Mouse (Mus musculus): ENCODE results near the gene Cyp19a1. TPM values are rescaled to one million over a fixed set of nuclear protein-coding genes. Genes with fewer than 3 reads are reported as not detected.

Gene Cyp19a1
- polyA plus RNA-seq, 1 experiment, result not detected

DNA sequence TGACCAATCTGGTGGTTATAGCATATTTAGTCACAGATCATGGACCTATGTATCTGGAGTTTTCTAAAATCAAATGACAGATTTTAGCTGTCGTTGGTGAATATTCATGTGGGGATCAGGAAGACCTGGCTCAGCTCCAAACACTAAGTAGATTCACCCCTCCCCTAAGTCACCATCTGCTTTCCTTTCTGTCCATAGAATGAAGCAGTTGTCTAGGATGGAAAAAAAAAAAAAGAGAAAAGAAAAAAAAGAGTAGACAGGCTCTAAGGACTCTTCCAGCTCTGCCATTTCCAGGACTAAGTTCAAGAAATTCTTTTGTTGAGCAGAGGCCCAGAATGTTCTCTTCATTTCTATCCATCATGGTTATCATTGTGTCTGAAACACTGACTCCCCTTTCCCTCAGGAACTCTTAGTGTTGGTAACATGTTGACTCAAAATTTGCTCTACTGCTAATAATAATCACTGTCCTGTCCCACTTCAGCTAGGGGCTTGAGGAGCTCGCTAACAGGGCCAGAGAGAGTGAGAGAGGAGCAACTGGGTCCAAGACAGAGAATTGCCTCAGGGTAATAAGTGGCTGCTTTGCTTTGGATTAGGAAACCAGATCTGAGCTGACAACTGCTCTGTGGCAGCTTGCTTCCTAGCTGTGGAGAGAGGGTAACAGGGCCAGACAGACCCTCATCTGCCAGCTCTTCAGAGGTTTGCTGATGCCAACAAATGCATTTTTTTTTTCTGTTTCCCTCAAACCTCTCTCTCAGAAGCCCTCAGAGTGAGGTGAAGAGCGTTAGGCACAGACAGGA, 22.8 kb downstream of the Cyp19a1 start:
- no peaks in the 10 kb centered on the region for H3K36me3 ChIP-seq (ENCODE audit: control insufficient read depth, insufficient read depth, low read length)
- no peak for DNase-seq (ENCODE audit: low read depth in 1 of 2, low spot score in 2 of 2)
- H3K27ac ChIP-seq (ENCODE audit: insufficient read depth, low read length), result no peak overlapping the region
- H3K4me3 ChIP-seq (ENCODE audit: extremely low read depth, insufficient read depth, insufficient read length), result no peak overlapping the region
- H3K27me3 ChIP-seq (ENCODE audit: control insufficient read depth, insufficient read depth, low read length), result no peaks in the 10 kb centered on the region
- TF ChIP-seq CTCF (IDR thresholded peaks at IDR 0.05; ENCODE audit: extremely low read depth, insufficient read depth, insufficient read length, insufficient replicate concordance) (no peak), POLR2A (IDR thresholded peaks at IDR 0.05; ENCODE audit: low read depth, low read length) (no peak)
- WGBS, result 77% methylated on average over 3 of the region's 3 CpGs
- H3K4me1 ChIP-seq (ENCODE audit: control insufficient read depth, insufficient read depth, insufficient read length), result no peaks in the 10 kb centered on the region

DNA sequence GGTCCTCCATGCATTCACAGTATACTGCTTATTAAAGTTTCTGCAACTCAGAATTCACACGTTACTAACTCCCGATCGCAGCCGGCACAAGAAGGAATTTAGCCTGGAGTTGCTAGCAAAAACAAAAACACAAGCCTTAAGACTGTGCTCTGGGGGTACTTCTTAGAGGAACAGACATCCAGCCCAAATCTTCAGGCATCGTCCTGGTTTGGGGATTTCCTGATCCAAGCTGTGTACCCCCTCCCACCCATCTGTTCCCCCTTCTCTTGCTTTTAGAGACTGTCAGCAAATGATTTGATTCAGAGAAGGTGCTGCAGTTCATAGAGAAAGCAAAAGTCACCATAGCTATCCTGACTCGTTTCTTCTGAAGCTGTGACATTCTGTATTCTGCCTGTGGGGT, 40.3 kb downstream of the Cyp19a1 start:
- Histone ChIP-seq H3K36me3 (ENCODE audit: control insufficient read depth, insufficient read depth, low read length) (no peaks in the 10 kb centered on the region), H3K27ac (ENCODE audit: insufficient read depth, low read length) (no peak overlapping the region), H3K27me3 (ENCODE audit: control insufficient read depth, insufficient read depth, low read length) (no peaks in the 10 kb centered on the region), H3K4me1 (ENCODE audit: control insufficient read depth, insufficient read depth, insufficient read length) (no peaks in the 10 kb centered on the region), H3K4me3 (ENCODE audit: extremely low read depth, insufficient read depth, insufficient read length) (no peak overlapping the region)
- 66% methylated on average over 6 of the region's 6 CpGs for WGBS
- DNase-seq (ENCODE audit: low read depth in 1 of 2, low spot score in 2 of 2), result no peak
- no peak for TF ChIP-seq CTCF (IDR thresholded peaks at IDR 0.05; ENCODE audit: extremely low read depth, insufficient read depth, insufficient read length, insufficient replicate concordance)
- no peak for TF ChIP-seq POLR2A (IDR thresholded peaks at IDR 0.05; ENCODE audit: low read depth, low read length)

DNA sequence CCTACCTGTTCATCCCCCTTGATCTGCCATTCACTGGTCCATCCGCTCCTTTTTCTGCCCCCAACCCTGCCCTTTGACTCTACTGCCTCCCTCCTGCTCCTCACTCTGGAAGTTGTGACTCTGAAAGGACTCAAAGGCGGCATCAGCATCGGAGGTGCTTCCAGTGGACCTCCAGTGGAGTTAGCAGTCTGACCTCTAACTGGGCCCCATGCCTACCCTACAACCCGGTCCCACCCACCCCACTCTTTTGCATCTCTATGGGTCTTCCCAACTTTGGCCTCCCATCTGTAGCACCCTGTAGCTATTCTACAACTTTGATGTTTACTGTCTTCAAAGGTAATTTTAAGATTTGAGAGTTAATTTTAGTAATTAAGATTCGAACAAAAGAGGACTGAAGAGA, 51.4 kb downstream of the Cyp19a1 start:
- no peak for TF ChIP-seq POLR2A (IDR thresholded peaks at IDR 0.05; ENCODE audit: low read depth, low read length)
- no peak for TF ChIP-seq CTCF (IDR thresholded peaks at IDR 0.05; ENCODE audit: extremely low read depth, insufficient read depth, insufficient read length, insufficient replicate concordance)
- 74% methylated on average over 5 of the region's 5 CpGs for WGBS
- no peak overlapping the region for H3K27ac ChIP-seq (ENCODE audit: insufficient read depth, low read length)
- no peak for DNase-seq (ENCODE audit: low read depth in 1 of 2, low spot score in 2 of 2)
- no peaks in the 10 kb centered on the region for H3K27me3 ChIP-seq (ENCODE audit: control insufficient read depth, insufficient read depth, low read length)
- no peak overlapping the region for H3K4me3 ChIP-seq (ENCODE audit: extremely low read depth, insufficient read depth, insufficient read length)
- H3K36me3 ChIP-seq (ENCODE audit: control insufficient read depth, insufficient read depth, low read length), result no peaks in the 10 kb centered on the region
- H3K4me1 ChIP-seq (ENCODE audit: control insufficient read depth, insufficient read depth, insufficient read length), result no peaks in the 10 kb centered on the region

- WGBS, result 94% methylated on average over 9 of the region's 9 CpGs
- H3K36me3 ChIP-seq (ENCODE audit: control insufficient read depth, insufficient read depth, low read length), result no peaks in the 10 kb centered on the region
- TF ChIP-seq POLR2A (IDR thresholded peaks at IDR 0.05; ENCODE audit: low read depth, low read length) (no peak), CTCF (IDR thresholded peaks at IDR 0.05; ENCODE audit: extremely low read depth, insufficient read depth, insufficient read length, insufficient replicate concordance) (no peak)
Observed at GRCm38 (mm10) chr9:54214881-54215280, 53.0 kb downstream of the Cyp19a1 start.

DNA sequence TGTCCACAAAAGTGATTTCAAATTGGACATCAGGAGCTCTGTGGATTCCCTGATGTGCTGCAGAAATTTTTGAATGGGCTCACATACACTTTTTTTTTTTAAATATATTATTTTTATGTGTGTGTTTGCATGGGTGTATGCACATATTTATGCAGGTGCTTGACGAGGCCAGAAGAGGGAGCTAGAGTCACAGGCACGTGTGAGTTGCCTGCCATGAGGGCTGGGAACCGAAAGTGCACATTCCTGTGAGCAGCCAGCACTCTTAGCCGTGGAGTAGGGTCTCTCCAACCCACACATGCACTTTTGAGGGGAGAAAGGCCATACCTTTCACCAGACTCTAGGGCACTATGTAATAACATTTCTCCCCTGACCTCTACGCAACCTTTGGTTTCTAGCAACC, 73.1 kb downstream of the Cyp19a1 start:
- no peaks in the 10 kb centered on the region for H3K4me1 ChIP-seq (ENCODE audit: control insufficient read depth, insufficient read depth, insufficient read length)
- TF ChIP-seq CTCF (IDR thresholded peaks at IDR 0.05; ENCODE audit: extremely low read depth, insufficient read depth, insufficient read length, insufficient replicate concordance), result no peak
- TF ChIP-seq POLR2A (IDR thresholded peaks at IDR 0.05; ENCODE audit: low read depth, low read length), result no peak
- no peaks in the 10 kb centered on the region for H3K27me3 ChIP-seq (ENCODE audit: control insufficient read depth, insufficient read depth, low read length)
- H3K4me3 ChIP-seq (ENCODE audit: extremely low read depth, insufficient read depth, insufficient read length), result no peak overlapping the region
- no peak overlapping the region for H3K27ac ChIP-seq (ENCODE audit: insufficient read depth, low read length)
- 67% methylated on average over 5 of the region's 5 CpGs for WGBS
- H3K36me3 ChIP-seq (ENCODE audit: control insufficient read depth, insufficient read depth, low read length), result no peaks in the 10 kb centered on the region
- no peak for DNase-seq (ENCODE audit: low read depth in 1 of 2, low spot score in 2 of 2)

More at GRCm38 (mm10) chr9:54214881-54215280, 53.0 kb downstream of the Cyp19a1 start:
- Histone ChIP-seq H3K4me3 (ENCODE audit: extremely low read depth, insufficient read depth, insufficient read length) (no peak overlapping the region), H3K4me1 (ENCODE audit: control insufficient read depth, insufficient read depth, insufficient read length) (no peaks in the 10 kb centered on the region), H3K27ac (ENCODE audit: insufficient read depth, low read length) (no peak overlapping the region), H3K27me3 (ENCODE audit: control insufficient read depth, insufficient read depth, low read length) (no peaks in the 10 kb centered on the region)
- DNase-seq (ENCODE audit: low read depth in 1 of 2, low spot score in 2 of 2), result no peak

DNA sequence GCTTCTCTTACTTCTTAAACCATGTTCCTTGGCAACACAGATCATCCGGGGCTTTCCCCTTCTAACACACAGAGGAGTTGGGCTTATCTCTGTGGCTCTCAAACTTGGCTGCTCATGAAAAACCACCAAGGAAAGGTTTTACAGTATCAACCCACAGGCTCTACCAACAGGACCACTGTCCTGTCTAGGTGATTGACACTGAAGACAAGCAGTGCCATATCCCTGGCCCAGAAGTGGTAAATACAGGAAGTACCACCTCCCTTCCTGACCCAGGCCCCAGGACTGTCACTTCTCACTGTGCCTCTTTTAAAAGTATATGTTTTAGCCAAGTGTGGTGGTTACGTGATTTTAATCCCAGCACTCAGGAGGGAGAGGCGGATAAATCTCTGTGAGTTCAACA, 76.5 kb downstream of the Cyp19a1 start:
- no peak overlapping the region for H3K27ac ChIP-seq (ENCODE audit: insufficient read depth, low read length)

GRCm38 (mm10) chr9:54182484-54182883, 85.4 kb downstream of the Cyp19a1 start:
- Histone ChIP-seq H3K36me3 (ENCODE audit: control insufficient read depth, insufficient read depth, low read length) (no peaks in the 10 kb centered on the region), H3K27ac (ENCODE audit: insufficient read depth, low read length) (no peak overlapping the region), H3K4me1 (ENCODE audit: control insufficient read depth, insufficient read depth, insufficient read length) (no peaks in the 10 kb centered on the region), H3K27me3 (ENCODE audit: control insufficient read depth, insufficient read depth, low read length) (no peaks in the 10 kb centered on the region), H3K4me3 (ENCODE audit: extremely low read depth, insufficient read depth, insufficient read length) (no peak overlapping the region)
- 74% methylated on average over 7 of the region's 7 CpGs for WGBS
- TF ChIP-seq CTCF (IDR thresholded peaks at IDR 0.05; ENCODE audit: extremely low read depth, insufficient read depth, insufficient read length, insufficient replicate concordance) (no peak), POLR2A (IDR thresholded peaks at IDR 0.05; ENCODE audit: low read depth, low read length) (no peak)
- DNase-seq (ENCODE audit: low read depth in 1 of 2, low spot score in 2 of 2), result no peak

More for the DNA sequence above, 76.5 kb downstream of the Cyp19a1 start:
- H3K27me3 ChIP-seq (ENCODE audit: control insufficient read depth, insufficient read depth, low read length), result no peaks in the 10 kb centered on the region
- WGBS, result 65% methylated on average over 3 of the region's 3 CpGs
- no peaks in the 10 kb centered on the region for H3K36me3 ChIP-seq (ENCODE audit: control insufficient read depth, insufficient read depth, low read length)
- H3K4me3 ChIP-seq (ENCODE audit: extremely low read depth, insufficient read depth, insufficient read length), result no peak overlapping the region
- TF ChIP-seq CTCF (IDR thresholded peaks at IDR 0.05; ENCODE audit: extremely low read depth, insufficient read depth, insufficient read length, insufficient replicate concordance) (no peak), POLR2A (IDR thresholded peaks at IDR 0.05; ENCODE audit: low read depth, low read length) (no peak)
- no peak for DNase-seq (ENCODE audit: low read depth in 1 of 2, low spot score in 2 of 2)
- H3K4me1 ChIP-seq (ENCODE audit: control insufficient read depth, insufficient read depth, insufficient read length), result no peaks in the 10 kb centered on the region

Measured in spleen, adult 2 months (tissue).